Mouse (Mus musculus): ENCODE measurements at regions not wholly inside any gene's neighbourhood (a gene's known extent, or its start where the extent isn't known, plus 50 kb on each side); places are given as distances from the start of the nearest gene placed in this dataset.

GRCm38 (mm10) chr2:34027445-34027844 lies 139.7 kb upstream of the Mvb12b start:
- TF ChIP-seq NELFE (IDR thresholded peaks at IDR 0.05; ENCODE audit: low read depth, low read length), result no peak
- no peak for TF ChIP-seq CTCF (conservative IDR thresholded peaks at IDR 0.05 in 1 of 2, IDR thresholded peaks at IDR 0.05 in 1 of 2; ENCODE audit: low read depth in 2 of 2, low read length in 2 of 2)
